Mouse (Mus musculus) thymus, adult 2 months (tissue): ENCODE measurements around the gene Tomm5.

Experiments used
- CTCF ChIP-seq: fragments of 200-500 bp; IDR thresholded peaks from 2 replicates; pipeline ENCODE4 v1.5.1; 2012; ENCODE audit warnings: mild to moderate bottlenecking, control low read depth, low read length, moderate library complexity, borderline replicate concordance; ENCODE audit not compliant: control insufficient read depth, poor library complexity, insufficient read depth; ENCODE audit errors: extremely low read depth
- POLR2A ChIP-seq: fragments of 200-500 bp; IDR thresholded peaks from 2 replicates; pipeline ENCODE4 v1.6.1; 2012; ENCODE audit warnings: mild to moderate bottlenecking, low read length, control low read depth, moderate library complexity; ENCODE audit not compliant: control insufficient read depth, poor library complexity, insufficient read depth; ENCODE audit errors: extremely low read depth

DNA sequence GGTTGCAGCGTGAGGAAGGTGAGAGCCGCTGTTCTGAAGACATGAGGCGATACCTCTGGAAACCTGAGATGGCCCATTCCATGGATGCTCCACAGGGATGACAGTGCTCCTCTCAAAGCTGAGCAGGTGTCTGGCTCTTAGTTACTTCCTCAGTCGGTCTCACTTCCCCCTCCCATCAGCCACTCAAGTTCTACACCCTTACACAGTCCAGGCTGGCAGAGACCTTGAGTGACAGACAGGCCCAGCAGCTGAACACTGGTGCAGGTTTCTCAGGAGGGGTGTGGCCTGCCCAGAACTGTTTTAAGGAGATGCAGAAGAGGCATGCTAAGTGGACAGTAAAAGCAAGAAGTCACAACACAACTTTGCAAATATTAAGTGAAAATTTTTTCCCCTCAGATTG is 40.2 kb downstream of the Tomm5 start:
- TF ChIP-seq CTCF (no peak), POLR2A (no peak)
